Mouse (Mus musculus) brain, embryonic 14.5 days (tissue): Measurements from ENCODE around the gene Plxdc2.

Source experiments
- CTCF ChIP-seq: fragments of 200-500 bp; IDR thresholded peaks from 2 replicates; pipeline ENCODE4 v1.5.1; 2012; ENCODE audit warnings: inconsistent platforms, mild to moderate bottlenecking, moderate library complexity, borderline replicate concordance; ENCODE audit not compliant: insufficient read depth, insufficient read length; ENCODE audit errors: extremely low read depth
- POLR2A ChIP-seq: fragments of 200-500 bp; IDR thresholded peaks from 2 replicates; pipeline ENCODE4 v1.6.1; 2012; ENCODE audit warnings: mild to moderate bottlenecking, inconsistent platforms, borderline replicate concordance; ENCODE audit not compliant: poor library complexity, insufficient read depth, insufficient read length, severe bottlenecking; ENCODE audit errors: extremely low read depth

DNA sequence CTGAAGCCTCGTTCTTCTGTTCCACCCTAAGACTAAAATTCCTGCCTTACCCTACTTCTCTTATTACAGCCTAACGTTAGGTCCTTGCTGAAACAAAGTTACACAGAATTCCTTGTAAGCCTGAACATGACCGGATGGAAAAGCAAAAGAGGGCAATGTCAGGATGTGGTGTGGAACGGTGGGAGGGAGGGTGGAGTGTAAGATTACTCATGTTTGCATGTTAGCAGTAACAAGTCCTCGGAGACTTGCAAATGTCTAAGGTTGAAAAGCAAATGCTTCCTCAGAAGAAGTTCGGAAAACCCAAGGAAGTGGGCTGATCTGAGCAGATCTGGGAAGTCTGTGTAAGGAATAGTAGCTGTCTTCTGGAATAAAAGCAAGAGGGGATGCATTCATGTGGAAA is 353.8 kb downstream of the Plxdc2 start:
- TF ChIP-seq CTCF (no peak), POLR2A (no peak)
